Mouse (Mus musculus) limb, embryonic 15.5 days (tissue): ENCODE results near the gene Pbld2. TPM values are rescaled to one million over a fixed set of nuclear protein-coding genes. Genes with fewer than 3 reads are reported as not detected.

Source experiments
- ATAC-seq: fragments of 200-750 bp; cut with Nextera tagmentation; 2 replicates; pipeline ENCODE4 v1.8.0; 2017; ENCODE audit warnings: low read depth, moderate TSS enrichment; ENCODE audit not compliant: insufficient number of reproducible peaks, low FRiP score, low TSS enrichment
- H3K27ac ChIP-seq: fragments of 300-500 bp; sonication (generic); 2 replicates; pipeline ENCODE4 v1.5.1; 2015; ENCODE audit warnings: moderate library complexity, mild to moderate bottlenecking, inconsistent platforms
- H3K27me3 ChIP-seq: fragments of 300-500 bp; sonication (generic); 2 replicates; pipeline ENCODE4 v1.6.1; 2015; ENCODE audit warnings: inconsistent platforms
- H3K36me3 ChIP-seq: fragments of 300-500 bp; sonication (generic); 2 replicates; pipeline ENCODE4 v1.6.1; 2015; ENCODE audit warnings: inconsistent platforms
- H3K4me1 ChIP-seq: fragments of 300-500 bp; sonication (generic); 2 replicates; pipeline ENCODE4 v1.6.1; 2015; ENCODE audit warnings: inconsistent platforms
- H3K4me2 ChIP-seq: fragments of 300-500 bp; sonication (generic); 2 replicates; pipeline ENCODE4 v1.6.1; 2015; ENCODE audit warnings: mild to moderate bottlenecking, inconsistent platforms
- H3K4me3 ChIP-seq: fragments of 300-500 bp; sonication (generic); 2 replicates; pipeline ENCODE4 v1.5.1; 2015; ENCODE audit warnings: mild to moderate bottlenecking, inconsistent platforms
- H3K9ac ChIP-seq: fragments of 300-500 bp; sonication (generic); 2 replicates; pipeline ENCODE4 v1.6.1; 2015; ENCODE audit warnings: inconsistent platforms
- H3K9me3 ChIP-seq: fragments of 300-500 bp; sonication (generic); 2 replicates; pipeline ENCODE4 v1.6.1; 2016; ENCODE audit warnings: inconsistent platforms
- WGBS: fragments of 180-500 bp; shearing (Covaris S2); methylation state at CpG from one replicate; pipeline ENCODE4 v1.1.7; 2015; 5-methylcytosine and 5-hydroxymethylcytosine counted together
- polyA plus RNA-seq: library from polyadenylated mRNA; unstranded; fragments of >200 nt; fragmentation: Nextera tagmentation; extraction: Ambion mirVana; gene quantifications from 2 replicates; pipeline ENCODE4 v1.2.1, GENCODE M21; 2015

The Pbld2 gene
- polyA plus RNA-seq, 1 experiment from 2014 or later, result 0.77 TPM

GRCm38 (mm10) chr10:63086304-63086703 lies 62.2 kb downstream of the Pbld2 start:
- no peak for ATAC-seq
- Histone ChIP-seq H3K36me3 (no peaks in the 10 kb centered on the region), H3K4me1 (peaks cover 5% of the 10 kb centered on the region; the same call in 1 of the 2 replicates), H3K4me2 (no peak overlapping the region), H3K9me3 (no peaks in the 10 kb centered on the region), H3K4me3 (no peak overlapping the region), H3K27me3 (0 out of 2 replicates have a peak, but pooled peaks cover 6% of the 10 kb centered on the region), H3K27ac (no peak overlapping the region), H3K9ac (no peak overlapping the region)
- 75% methylated on average over 10 of the region's 10 CpGs for WGBS

- H3K27me3 ChIP-seq, result 0 out of 2 replicates have a peak, but pooled peaks cover 6% of the 10 kb centered on the region
- ATAC-seq, result no peak
- WGBS, result 39% methylated on average over 8 of the region's 8 CpGs
- no peaks in the 10 kb centered on the region for H3K9me3 ChIP-seq
- H3K27ac ChIP-seq, result no peak overlapping the region
- H3K4me1 ChIP-seq, result peaks cover 5% of the 10 kb centered on the region; the same call in 1 of the 2 replicates
- no peaks in the 10 kb centered on the region for H3K36me3 ChIP-seq
- peak overlapping the region; percentile 46 for H3K4me2 ChIP-seq
- H3K9ac ChIP-seq, result no peak overlapping the region
- H3K4me3 ChIP-seq, result peak overlapping the region; percentile 26; the same call in 1 of the 2 replicates
These were observed 65.1 kb downstream of the Pbld2 start for GRCm38 (mm10) chr10:63089103-63089757.

- H3K4me1 ChIP-seq, result peaks cover 5% of the 10 kb centered on the region; the same call in 1 of the 2 replicates
- WGBS, result 8% methylated on average over 26 of the region's 26 CpGs
- 0 out of 2 replicates have a peak, but pooled peaks cover 6% of the 10 kb centered on the region for H3K27me3 ChIP-seq
- no peaks in the 10 kb centered on the region for H3K36me3 ChIP-seq
- no peak for ATAC-seq
- peak overlapping the region; percentile 46 for H3K4me2 ChIP-seq
- no peak overlapping the region for H3K27ac ChIP-seq
- no peak overlapping the region for H3K9ac ChIP-seq
- peak overlapping the region; percentile 26 for H3K4me3 ChIP-seq
- no peaks in the 10 kb centered on the region for H3K9me3 ChIP-seq
These were observed 65.8 kb downstream of the Pbld2 start for GRCm38 (mm10) chr10:63089758-63090571.

- Histone ChIP-seq H3K27ac (no peak overlapping the region), H3K9ac (no peak overlapping the region), H3K4me1 (peaks cover 5% of the 10 kb centered on the region; the same call in 1 of the 2 replicates), H3K36me3 (no peaks in the 10 kb centered on the region), H3K9me3 (no peaks in the 10 kb centered on the region), H3K4me3 (no peak overlapping the region), H3K4me2 (no peak overlapping the region), H3K27me3 (0 out of 2 replicates have a peak, but pooled peaks cover 6% of the 10 kb centered on the region)
- 53% methylated on average over 7 of the region's 7 CpGs for WGBS
- no peak for ATAC-seq
These were observed 67.8 kb downstream of the Pbld2 start for GRCm38 (mm10) chr10:63091915-63092314.

GRCm38 (mm10) chr10:63092616-63093550 lies 68.8 kb downstream of the Pbld2 start:
- no peaks in the 10 kb centered on the region for H3K9me3 ChIP-seq
- ATAC-seq, result no peak
- H3K27me3 ChIP-seq, result peaks cover 6% of the 10 kb centered on the region; the same call in 1 of the 2 replicates
- H3K4me1 ChIP-seq, result peaks cover 5% of the 10 kb centered on the region; the same call in 1 of the 2 replicates
- no peak overlapping the region for H3K9ac ChIP-seq
- H3K36me3 ChIP-seq, result no peaks in the 10 kb centered on the region
- no peak overlapping the region for H3K4me2 ChIP-seq
- no peak overlapping the region for H3K4me3 ChIP-seq
- H3K27ac ChIP-seq, result no peak overlapping the region
- 48% methylated on average over 10 of the region's 10 CpGs for WGBS

- H3K36me3 ChIP-seq, result no peaks in the 10 kb centered on the region
- no peak overlapping the region for H3K4me2 ChIP-seq
- H3K27me3 ChIP-seq, result peaks cover 28% of the 10 kb centered on the region
- no peak overlapping the region for H3K4me3 ChIP-seq
- ATAC-seq, result no peak
- WGBS, result 29% methylated on average over 2 of the region's 2 CpGs
- H3K27ac ChIP-seq, result no peak overlapping the region
- H3K9me3 ChIP-seq, result no peaks in the 10 kb centered on the region
- H3K4me1 ChIP-seq, result peaks cover 14% of the 10 kb centered on the region
- H3K9ac ChIP-seq, result no peak overlapping the region
These were observed 72.6 kb downstream of the Pbld2 start for GRCm38 (mm10) chr10:63096757-63097156.

GRCm38 (mm10) chr10:63098191-63098590 lies 74.1 kb downstream of the Pbld2 start:
- 63% methylated on average over 12 of the region's 12 CpGs for WGBS
- Histone ChIP-seq H3K4me1 (peaks cover 14% of the 10 kb centered on the region), H3K36me3 (no peaks in the 10 kb centered on the region), H3K27ac (no peak overlapping the region), H3K4me2 (no peak overlapping the region), H3K4me3 (no peak overlapping the region), H3K27me3 (peaks cover 28% of the 10 kb centered on the region), H3K9me3 (no peaks in the 10 kb centered on the region), H3K9ac (no peak overlapping the region)
- no peak for ATAC-seq

- 7% methylated on average over 16 of the region's 16 CpGs for WGBS
- Histone ChIP-seq H3K27ac (no peak within 1 kb of the TSS), H3K4me1 (peaks cover 14% of the 10 kb centered on the region), H3K9me3 (no peaks in the 10 kb centered on the region), H3K4me2 (peak within 1 kb of the TSS; percentile 94), H3K9ac (peak within 1 kb of the TSS; percentile 47), H3K27me3 (peaks cover 28% of the 10 kb centered on the region), H3K4me3 (peak within 1 kb of the TSS; percentile 52), H3K36me3 (no peaks in the 10 kb centered on the region)
- ATAC-seq, result no peak
These were observed 75.4 kb downstream of the Pbld2 start, which contains the start of gene Atoh7 for GRCm38 (mm10) chr10:63099521-63099920. TSS of gene Atoh7 (plus strand) at chr10:63099651.

GRCm38 (mm10) chr10:63099941-63100562 lies 75.9 kb downstream of the Pbld2 start:
- Histone ChIP-seq H3K4me2 (peak overlapping the region; percentile 94), H3K9me3 (no peaks in the 10 kb centered on the region), H3K36me3 (no peaks in the 10 kb centered on the region), H3K4me1 (peaks cover 14% of the 10 kb centered on the region), H3K27me3 (peaks cover 28% of the 10 kb centered on the region), H3K4me3 (peak overlapping the region; percentile 52), H3K9ac (peak overlapping the region; percentile 47), H3K27ac (no peak overlapping the region)
- under 1% methylated on average over 62 of the region's 62 CpGs for WGBS
- peak; percentile 44 for ATAC-seq

- no peak for ATAC-seq
- H3K4me2 ChIP-seq, result peak overlapping the region; percentile 94
- H3K27ac ChIP-seq, result no peak overlapping the region
- H3K9ac ChIP-seq, result no peak overlapping the region
- no peaks in the 10 kb centered on the region for H3K36me3 ChIP-seq
- no peaks in the 10 kb centered on the region for H3K9me3 ChIP-seq
- 12% methylated on average over 9 of the region's 9 CpGs for WGBS
- peaks cover 14% of the 10 kb centered on the region for H3K4me1 ChIP-seq
- H3K4me3 ChIP-seq, result peak overlapping the region; percentile 52
- H3K27me3 ChIP-seq, result peaks cover 28% of the 10 kb centered on the region
These were observed 76.5 kb downstream of the Pbld2 start for GRCm38 (mm10) chr10:63100657-63101056.
